Mouse (Mus musculus) limb, embryonic 11.5 days (tissue): ENCODE results near the gene Krt25. TPM values are rescaled to one million over a fixed set of nuclear protein-coding genes. Genes with fewer than 3 reads are reported as not detected.
A peak's percentile ranks its signal among the peaks of the same experiment; 100 is the strongest.

Source experiments
- ATAC-seq: fragments of 200-750 bp; cut with Nextera tagmentation; 2 replicates; pipeline ENCODE4 v1.8.0; 2017; ENCODE audit warnings: low read depth; ENCODE audit not compliant: insufficient number of reproducible peaks, low FRiP score, low TSS enrichment
- DNase-seq: peaks from one replicate; pipeline ENCODE4 v3.0.0-alpha.2; 2015; ENCODE audit warnings: low spot score
- H3K27ac ChIP-seq: fragments of 300-500 bp; sonication (generic); replicated peaks from 2 replicates; pipeline ENCODE4 v1.5.1; 2014; ENCODE audit warnings: low read depth, mild to moderate bottlenecking, low read length
- H3K27me3 ChIP-seq: fragments of 300-500 bp; sonication (generic); 2 replicates; pipeline ENCODE4 v1.6.1; 2014; ENCODE audit warnings: mild to moderate bottlenecking, low read length, mixed read lengths; ENCODE audit not compliant: control insufficient read depth, insufficient read depth
- H3K36me3 ChIP-seq: fragments of 300-500 bp; sonication (generic); 2 replicates; pipeline ENCODE4 v1.6.1; 2014; ENCODE audit warnings: mild to moderate bottlenecking, low read length, moderate library complexity, mixed read lengths; ENCODE audit not compliant: control insufficient read depth, insufficient read depth
- H3K4me1 ChIP-seq: fragments of 300-500 bp; sonication (generic); 2 replicates; pipeline ENCODE4 v1.6.1; 2014; ENCODE audit warnings: low read length, mixed read lengths; ENCODE audit not compliant: control insufficient read depth, insufficient read depth
- H3K4me2 ChIP-seq: fragments of 300-500 bp; sonication (generic); 2 replicates; pipeline ENCODE4 v1.6.1; 2014; ENCODE audit warnings: low read depth, mild to moderate bottlenecking, moderate library complexity; ENCODE audit not compliant: severe bottlenecking
- H3K4me3 ChIP-seq: fragments of 300-500 bp; sonication (generic); 2 replicates; pipeline ENCODE4 v1.5.1; 2014; ENCODE audit warnings: low read depth, low read length
- H3K9ac ChIP-seq: fragments of 300-500 bp; sonication (generic); 2 replicates; pipeline ENCODE4 v1.6.1; 2014; ENCODE audit warnings: mild to moderate bottlenecking, low read length
- H3K9me3 ChIP-seq: fragments of 300-500 bp; sonication (generic); 2 replicates; pipeline ENCODE4 v1.6.1; 2016; ENCODE audit warnings: low read length; ENCODE audit not compliant: control insufficient read depth
- WGBS: fragments of 180-500 bp; shearing (Covaris S2); extraction: QIAGEN DNeasy Blood & Tissue Kit; methylation state at CpG from one replicate; pipeline ENCODE4 v1.1.7; 2014; 5-methylcytosine and 5-hydroxymethylcytosine counted together
- polyA plus RNA-seq: library from polyadenylated mRNA; unstranded; fragments of >200 nt; fragmentation: Nextera tagmentation; extraction: Ambion mirVana; gene quantifications from 2 replicates; pipeline ENCODE4 v1.2.1, GENCODE M21; 2014

Krt25 gene
- polyA plus RNA-seq = not detected in 2 replicates

DNA sequence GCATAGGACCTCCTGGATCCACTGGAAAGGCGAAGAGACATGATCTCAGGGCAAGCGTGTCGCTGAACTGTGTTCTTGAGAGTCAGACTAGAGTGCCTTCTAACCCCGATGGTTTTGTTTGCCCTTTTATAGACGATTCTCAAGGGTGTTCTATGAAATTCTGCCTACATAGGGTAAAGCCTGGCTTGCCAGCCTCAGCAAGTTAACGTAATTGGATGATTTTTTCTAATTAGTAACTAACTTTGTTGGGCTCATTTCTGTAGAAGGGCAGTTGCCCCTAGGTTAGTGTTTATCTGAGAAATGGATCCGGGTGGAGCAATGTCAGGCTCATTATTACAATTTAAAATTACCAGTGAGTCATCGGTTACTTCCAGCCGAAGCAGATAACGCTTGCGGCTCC lies at the start of gene Krt25:
TSS of gene Krt25 (minus strand) at position 101 of the 400 bp plus-strand sequence.
- H3K9me3 ChIP-seq = no peaks in the 10 kb centered on the region
- no peaks in the 10 kb centered on the region for H3K36me3 ChIP-seq
- H3K4me1 ChIP-seq = no peaks in the 10 kb centered on the region
- H3K27me3 ChIP-seq = no peaks in the 10 kb centered on the region
- no peak within 1 kb of the TSS for H3K27ac ChIP-seq
- H3K4me3 ChIP-seq = no peak within 1 kb of the TSS
- no peak within 1 kb of the TSS for H3K4me2 ChIP-seq
- DNase-seq (no peak), ATAC-seq (no peak)
- 92% methylated on average over 11 of the region's 11 CpGs for WGBS
- no peak within 1 kb of the TSS for H3K9ac ChIP-seq

DNA sequence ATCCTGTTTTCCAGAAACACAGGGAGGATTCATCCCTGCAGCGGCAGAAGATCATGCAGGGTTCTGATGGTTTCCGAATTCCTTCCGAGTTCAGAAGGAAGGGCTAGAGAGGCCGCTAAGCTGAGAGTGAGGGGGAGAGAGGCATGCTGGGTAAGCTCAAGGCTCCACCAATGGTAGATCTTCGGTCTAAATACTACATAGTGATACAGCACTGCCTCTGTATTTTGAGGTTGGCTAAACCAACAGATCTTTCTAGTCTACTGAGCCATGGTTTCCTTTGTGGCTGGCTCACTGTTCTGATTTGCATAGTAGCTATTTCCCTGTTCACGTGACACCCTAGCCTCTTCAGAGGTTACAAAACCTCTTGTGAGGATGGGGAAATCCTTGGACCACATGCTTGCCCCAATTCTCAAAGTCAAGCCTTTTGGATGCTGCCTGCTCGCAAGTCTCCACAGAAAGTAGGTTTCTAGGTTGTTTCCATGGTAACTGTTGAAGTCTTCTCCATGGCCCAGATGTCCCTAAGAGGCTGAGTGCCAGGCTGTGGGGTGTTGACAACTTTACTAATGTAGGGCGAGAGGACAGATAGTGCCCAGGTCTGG lies 47.2 kb upstream of the Krt25 start:
- no peak for ATAC-seq
- H3K9ac ChIP-seq = no peak overlapping the region
- WGBS = 90% methylated on average over 8 of the region's 8 CpGs

DNA sequence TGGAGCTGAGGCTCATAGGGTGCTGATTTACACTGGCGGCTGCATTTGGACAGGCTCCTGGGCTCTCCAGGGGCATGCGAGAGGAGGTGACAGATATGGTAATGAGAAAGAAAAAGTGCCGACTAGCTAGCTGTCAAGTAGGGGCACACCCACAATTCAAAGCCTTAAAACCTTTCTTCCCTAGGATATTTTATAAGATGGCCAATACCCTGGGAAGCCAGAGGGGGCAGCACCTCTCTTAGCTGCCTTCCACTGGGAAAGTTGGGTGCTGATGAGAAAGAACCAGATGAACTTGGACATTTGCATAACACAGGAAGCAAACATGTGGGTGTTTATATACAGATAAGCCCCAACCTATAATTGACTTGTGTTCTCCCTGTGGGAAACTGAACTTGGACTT lies 46.5 kb upstream of the Krt25 start:
- DNase-seq = peak; percentile 37
- H3K4me3 ChIP-seq = no peak overlapping the region
- 10% methylated on average over 3 of the region's 3 CpGs for WGBS

More for the DNA sequence above, 47.2 kb upstream of the Krt25 start:
- no peak overlapping the region for H3K27ac ChIP-seq
- no peak for DNase-seq
- no peaks in the 10 kb centered on the region for H3K36me3 ChIP-seq
- H3K4me2 ChIP-seq = no peak overlapping the region
- no peaks in the 10 kb centered on the region for H3K4me1 ChIP-seq
- no peaks in the 10 kb centered on the region for H3K27me3 ChIP-seq
- no peaks in the 10 kb centered on the region for H3K9me3 ChIP-seq
- no peak overlapping the region for H3K4me3 ChIP-seq

DNA sequence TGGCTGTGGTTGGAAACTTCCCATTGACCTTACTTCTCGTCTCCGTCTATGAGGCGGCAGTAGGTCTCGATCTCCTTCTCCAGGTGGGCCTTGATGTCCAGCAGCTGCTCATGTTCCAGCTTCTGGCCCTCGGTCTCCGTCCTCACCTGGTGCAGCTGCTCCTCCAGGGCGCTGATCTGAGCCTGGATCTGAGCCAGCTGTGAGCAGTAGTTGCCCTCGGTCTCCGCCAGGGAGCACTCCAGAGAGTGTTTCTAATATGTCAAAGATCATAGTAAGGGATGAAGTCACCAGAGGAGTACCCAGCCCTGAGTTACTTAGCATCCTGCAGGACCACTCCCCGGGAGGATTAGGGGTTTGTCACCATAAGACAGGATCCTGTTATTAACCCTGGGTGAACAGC lies 44.0 kb upstream of the Krt25 start:
- 46% methylated on average over 10 of the region's 10 CpGs for WGBS
- no peaks in the 10 kb centered on the region for H3K9me3 ChIP-seq
- DNase-seq = no peak
- ATAC-seq = no peak
- no peaks in the 10 kb centered on the region for H3K36me3 ChIP-seq
- no peak overlapping the region for H3K4me3 ChIP-seq
- H3K4me1 ChIP-seq = no peaks in the 10 kb centered on the region
- no peak overlapping the region for H3K27ac ChIP-seq
- H3K27me3 ChIP-seq = no peaks in the 10 kb centered on the region
- H3K4me2 ChIP-seq = no peak overlapping the region
- no peak overlapping the region for H3K9ac ChIP-seq

More for the DNA sequence above, 46.5 kb upstream of the Krt25 start:
- ATAC-seq = no peak
- H3K9ac ChIP-seq = no peak overlapping the region
- H3K27ac ChIP-seq = no peak overlapping the region
- no peaks in the 10 kb centered on the region for H3K4me1 ChIP-seq
- no peaks in the 10 kb centered on the region for H3K36me3 ChIP-seq
- H3K9me3 ChIP-seq = no peaks in the 10 kb centered on the region
- no peaks in the 10 kb centered on the region for H3K27me3 ChIP-seq
- no peak overlapping the region for H3K4me2 ChIP-seq

DNA sequence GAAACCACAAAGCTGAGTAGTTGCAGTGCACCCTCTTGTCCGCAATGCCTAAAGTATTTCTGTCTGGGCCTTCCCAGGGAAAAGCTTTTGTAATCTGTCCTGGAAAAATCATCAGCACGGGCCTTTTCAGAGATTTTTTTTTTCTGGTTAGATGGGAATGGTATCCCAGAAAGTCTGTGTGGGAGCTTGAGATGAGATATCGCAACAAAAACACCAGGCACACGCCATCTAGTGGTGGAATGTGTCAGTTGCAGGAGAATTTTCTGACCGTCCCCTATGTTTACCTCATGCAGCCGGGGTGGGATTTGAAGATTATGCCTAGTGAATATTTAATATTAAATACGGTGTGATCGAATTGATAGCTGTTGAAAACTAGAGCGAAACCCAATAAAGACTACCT lies 41.7 kb upstream of the Krt25 start:
- Histone ChIP-seq H3K27me3 (no peaks in the 10 kb centered on the region), H3K4me2 (no peak overlapping the region), H3K9ac (no peak overlapping the region), H3K4me1 (no peaks in the 10 kb centered on the region), H3K27ac (no peak overlapping the region), H3K36me3 (no peaks in the 10 kb centered on the region), H3K4me3 (no peak overlapping the region), H3K9me3 (no peaks in the 10 kb centered on the region)
- ATAC-seq (no peak), DNase-seq (peak; percentile 64)
- 30% methylated on average over 9 of the region's 9 CpGs for WGBS

DNA sequence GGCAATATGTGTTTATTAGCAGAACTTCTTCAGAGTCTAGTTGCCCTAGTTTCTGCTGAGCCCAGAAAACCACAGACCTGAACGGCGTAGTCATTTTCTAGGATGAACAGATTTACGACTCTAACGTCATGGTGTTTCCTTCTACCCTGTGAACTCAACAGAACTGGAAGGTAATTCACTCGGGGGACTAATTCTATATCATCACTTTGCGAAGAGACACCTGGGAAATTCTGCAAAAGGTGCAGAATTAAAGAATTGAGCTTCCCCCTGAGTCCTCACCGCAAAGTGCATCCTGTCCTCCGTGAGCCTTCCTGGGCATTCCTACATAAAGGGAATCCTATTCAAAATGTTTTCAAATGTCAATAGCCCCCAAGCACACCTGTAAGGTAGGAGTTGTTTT lies 38.7 kb upstream of the Krt25 start:
- no peak for ATAC-seq

DNA sequence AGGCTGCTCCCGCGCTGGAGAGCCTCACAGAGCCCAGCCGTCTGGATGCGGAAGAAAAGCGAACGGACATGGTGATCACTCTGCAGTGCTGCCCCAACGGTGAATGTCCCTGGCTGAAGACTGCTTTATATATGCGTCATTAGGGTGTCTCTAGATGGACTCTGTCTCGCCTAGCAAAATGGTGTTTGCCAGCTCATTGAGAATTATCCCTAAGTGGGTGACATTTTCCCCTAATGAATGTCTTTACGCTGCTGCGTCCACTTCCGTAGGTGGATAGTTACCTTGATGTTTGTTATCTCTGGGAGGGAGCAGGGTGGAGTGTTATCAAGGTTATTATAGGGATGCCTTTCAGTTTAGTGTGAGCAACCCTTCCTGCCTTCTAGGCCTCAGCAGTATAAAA lies 28.3 kb upstream of the Krt25 start, which contains the start of gene Krt27:
TSS of gene Krt27 (minus strand) at position 101 of the 400 bp plus-strand sequence.
- DNase-seq (no peak), ATAC-seq (no peak)
- no peak within 1 kb of the TSS for H3K9ac ChIP-seq
- H3K4me2 ChIP-seq = no peak within 1 kb of the TSS
- H3K4me3 ChIP-seq = no peak within 1 kb of the TSS
- H3K27ac ChIP-seq = no peak within 1 kb of the TSS
- no peaks in the 10 kb centered on the region for H3K4me1 ChIP-seq
- no peaks in the 10 kb centered on the region for H3K36me3 ChIP-seq
- H3K27me3 ChIP-seq = no peaks in the 10 kb centered on the region
- WGBS = 77% methylated on average over 12 of the region's 12 CpGs
- H3K9me3 ChIP-seq = no peaks in the 10 kb centered on the region

More for the DNA sequence above, 38.7 kb upstream of the Krt25 start:
- Histone ChIP-seq H3K36me3 (no peaks in the 10 kb centered on the region), H3K4me2 (no peak overlapping the region), H3K9ac (no peak overlapping the region), H3K4me1 (no peaks in the 10 kb centered on the region), H3K4me3 (no peak overlapping the region), H3K9me3 (no peaks in the 10 kb centered on the region), H3K27ac (no peak overlapping the region), H3K27me3 (no peaks in the 10 kb centered on the region)
- DNase-seq = no peak
- WGBS = 83% methylated on average over 8 of the region's 8 CpGs

DNA sequence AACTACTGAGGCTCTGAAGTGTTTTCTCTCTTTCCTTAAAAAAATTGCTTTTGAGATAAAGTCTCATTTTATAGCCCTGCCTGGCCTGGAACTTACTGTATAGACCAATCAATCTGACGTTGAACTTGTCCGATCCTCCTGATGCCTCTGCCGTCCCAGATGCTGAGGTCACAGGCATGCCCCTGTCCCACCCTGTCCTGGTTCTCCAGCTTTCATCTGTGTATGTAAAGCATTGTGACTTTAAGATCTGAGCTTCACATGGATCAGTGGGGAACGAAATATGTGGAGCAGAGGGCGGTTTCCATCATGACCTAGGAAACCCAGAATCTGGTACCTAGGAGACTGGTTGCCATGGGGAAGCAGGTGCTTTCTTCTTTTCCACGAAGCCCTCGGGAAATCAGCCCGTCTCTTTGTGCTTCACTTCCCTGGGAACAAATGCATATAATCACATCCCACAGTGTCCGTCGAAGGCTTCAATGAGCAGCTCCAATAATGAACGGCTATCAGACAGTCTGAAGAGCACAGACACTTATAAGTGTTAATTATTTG lies 16.6 kb upstream of the Krt25 start:
- 84% methylated on average over 11 of the region's 11 CpGs for WGBS
- H3K36me3 ChIP-seq = no peaks in the 10 kb centered on the region
- H3K9ac ChIP-seq = no peak overlapping the region
- DNase-seq (no peak), ATAC-seq (no peak)
- no peaks in the 10 kb centered on the region for H3K4me1 ChIP-seq
- H3K27me3 ChIP-seq = no peaks in the 10 kb centered on the region
- no peak overlapping the region for H3K4me2 ChIP-seq
- no peaks in the 10 kb centered on the region for H3K9me3 ChIP-seq
- no peak overlapping the region for H3K4me3 ChIP-seq
- no peak overlapping the region for H3K27ac ChIP-seq

DNA sequence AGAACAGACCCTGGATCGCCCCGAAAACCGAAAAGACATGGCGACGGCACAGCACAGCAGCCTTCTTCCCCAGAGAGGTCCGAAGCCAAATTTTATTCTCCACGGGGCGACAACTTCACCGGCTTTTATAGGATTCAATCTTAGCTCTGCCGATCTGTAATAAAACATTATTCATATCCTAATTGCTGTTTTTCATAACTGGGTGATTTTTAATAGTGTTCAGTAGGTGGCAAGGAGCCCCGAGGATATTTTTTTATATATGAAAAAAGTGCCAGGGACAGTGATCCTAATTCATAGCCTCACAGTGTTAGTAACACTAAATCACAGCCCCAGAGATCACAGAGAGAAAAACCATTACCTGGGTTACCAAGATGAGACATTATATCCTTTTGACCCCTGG lies 15.1 kb upstream of the Krt25 start, which contains the start of gene Krt26:
TSS of gene Krt26 (minus strand) at position 101 of the 400 bp plus-strand sequence.
- no peaks in the 10 kb centered on the region for H3K9me3 ChIP-seq

More for the DNA sequence above, 15.1 kb upstream of the Krt25 start, which contains the start of gene Krt26:
- H3K36me3 ChIP-seq = no peaks in the 10 kb centered on the region
- 92% methylated on average over 11 of the region's 11 CpGs for WGBS
- H3K4me3 ChIP-seq = no peak within 1 kb of the TSS
- ATAC-seq (no peak), DNase-seq (no peak)
- no peak within 1 kb of the TSS for H3K27ac ChIP-seq
- H3K4me1 ChIP-seq = no peaks in the 10 kb centered on the region
- no peaks in the 10 kb centered on the region for H3K27me3 ChIP-seq
- no peak within 1 kb of the TSS for H3K4me2 ChIP-seq
- H3K9ac ChIP-seq = no peak within 1 kb of the TSS
